17 mouse cellular contexts compared by ENCODE assay signal in genomic region chr10:111789264-111789663, GRCm38 (mm10).
"Had no signal": no experiment of that assay in that cellular context is flagged by ENCODE, and none has a peak within 500 bp of the region (broad histone marks: within the 10 kb centered on the region; RNA-seq: fewer than 3 reads in every experiment).

No protein-coding gene starts in this region.

- H3K9ac ChIP-seq: lung, embryonic 15.5 days; midbrain, embryonic 13.5 days; midbrain, embryonic 15.5 days; neural tube, embryonic 12.5 days; stomach, embryonic 15.5 days had no signal

- DNase-seq: lung, adult 2 months; lung, postnatal 14 days; lung, postnatal 36 days; right cerebral cortex, postnatal 14 days; thymus, adult 2 months; thymus, postnatal 25 days; thymus, postnatal 4 days had no signal

- H3K4me1 ChIP-seq: neural tube, embryonic 12.5 days; stomach, embryonic 15.5 days had no signal

- H3K27me3 ChIP-seq: lung, embryonic 15.5 days; megakaryocyte, embryonic 14.5 days; midbrain, embryonic 13.5 days; midbrain, embryonic 15.5 days; neural tube, embryonic 12.5 days; stomach, embryonic 15.5 days had no signal

- H3K36me3 ChIP-seq: lung, embryonic 15.5 days; midbrain, embryonic 13.5 days; midbrain, embryonic 15.5 days; neural tube, embryonic 12.5 days; stomach, embryonic 15.5 days had no signal

- H3K4me2 ChIP-seq: lung, embryonic 15.5 days; midbrain, embryonic 11.5 days; midbrain, embryonic 13.5 days; midbrain, embryonic 15.5 days; neural tube, embryonic 12.5 days; stomach, embryonic 15.5 days had no signal

- H3K4me3 ChIP-seq: lung, embryonic 15.5 days; megakaryocyte, embryonic 14.5 days; midbrain, embryonic 13.5 days; midbrain, embryonic 15.5 days; neural tube, embryonic 12.5 days; stomach, embryonic 15.5 days had no signal

- H3K27ac ChIP-seq: lung, embryonic 15.5 days; macrophage; midbrain, embryonic 13.5 days; midbrain, embryonic 15.5 days; neural tube, embryonic 12.5 days; stomach, embryonic 15.5 days; stomach, postnatal 0 days had no signal

- H3K9me3 ChIP-seq: lung, embryonic 15.5 days; megakaryocyte, embryonic 14.5 days; midbrain, embryonic 13.5 days; midbrain, embryonic 15.5 days; neural tube, embryonic 12.5 days; stomach, embryonic 15.5 days had no signal

- ATAC-seq: lung, postnatal 0 days; midbrain, embryonic 13.5 days; midbrain, embryonic 15.5 days had no signal
